Mouse (Mus musculus): ENCODE measurements around the gene Gm43064. TPM values are rescaled to one million over a fixed set of nuclear protein-coding genes. Genes with fewer than 3 reads are reported as not detected.

Gene Gm43064
- 0.24 TPM for polyA plus RNA-seq (2015; fragmentation: Illumina TruSeq; extraction: RNeasy Lipid Tissue Mini Kit (QIAGEN cat#74804); ENCODE audit: low read depth, low replicate concordance)

GRCm38 (mm10) chr3:103808891-103809798 lies at the start of gene Gm43064, which contains the start of the genes Dclre1b and Ap4b1:
TSS of gene Gm43064 (plus strand) at chr3:103809573.
TSS of gene Dclre1b (minus strand) at chr3:103809444.
TSS of gene Ap4b1 (plus strand) at chr3:103809520.

GRCm38 (mm10) chr3:103791230-103792110 lies 17.9 kb upstream of the Gm43064 start, which contains the start of gene Hipk1:
TSS of gene Hipk1 (minus strand) at chr3:103791563.

GRCm38 (mm10) chr3:103832426-103832825 lies 23.1 kb downstream of the Gm43064 start, which contains the start of gene Bcl2l15:
TSS of gene Bcl2l15 (plus strand) at chr3:103832601.

GRCm38 (mm10) chr3:103858881-103859801 lies 49.8 kb downstream of the Gm43064 start, which contains the start of gene Ptpn22:
TSS of gene Ptpn22 (plus strand) at chr3:103859795.

Other genes with a start within 250 kb of the Gm43064 start
- gene Syt6, start 234.3 kb upstream of the Gm43064 start, polyA plus RNA-seq (2015; fragmentation: Illumina TruSeq; extraction: RNeasy Lipid Tissue Mini Kit (QIAGEN cat#74804); ENCODE audit: low read depth, low replicate concordance): 22.0 TPM
- not detected for gene Atg4a-ps, start 163.5 kb upstream of the Gm43064 start, polyA plus RNA-seq (2015; fragmentation: Illumina TruSeq; extraction: RNeasy Lipid Tissue Mini Kit (QIAGEN cat#74804); ENCODE audit: low read depth, low replicate concordance)
- gene Olfml3, start 71.6 kb upstream of the Gm43064 start, polyA plus RNA-seq (2015; fragmentation: Illumina TruSeq; extraction: RNeasy Lipid Tissue Mini Kit (QIAGEN cat#74804); ENCODE audit: low read depth, low replicate concordance): 11.0 TPM
- gene Gm10964, start 70.2 kb upstream of the Gm43064 start, polyA plus RNA-seq (2015; fragmentation: Illumina TruSeq; extraction: RNeasy Lipid Tissue Mini Kit (QIAGEN cat#74804); ENCODE audit: low read depth, low replicate concordance): not detected
- gene Hipk1, start 18.0 kb upstream of the Gm43064 start, polyA plus RNA-seq (2015; fragmentation: Illumina TruSeq; extraction: RNeasy Lipid Tissue Mini Kit (QIAGEN cat#74804); ENCODE audit: low read depth, low replicate concordance): 46.8 TPM
- gene Dclre1b, start 129 bp upstream of the Gm43064 start, polyA plus RNA-seq (2015; fragmentation: Illumina TruSeq; extraction: RNeasy Lipid Tissue Mini Kit (QIAGEN cat#74804); ENCODE audit: low read depth, low replicate concordance): 8.1 TPM
- 15.9 TPM for gene Ap4b1, start 53 bp upstream of the Gm43064 start, polyA plus RNA-seq (2015; fragmentation: Illumina TruSeq; extraction: RNeasy Lipid Tissue Mini Kit (QIAGEN cat#74804); ENCODE audit: low read depth, low replicate concordance)
- gene Bcl2l15, start 23.0 kb downstream of the Gm43064 start, polyA plus RNA-seq (2015; fragmentation: Illumina TruSeq; extraction: RNeasy Lipid Tissue Mini Kit (QIAGEN cat#74804); ENCODE audit: low read depth, low replicate concordance): 1.5 TPM
- 0.79 TPM for gene Ptpn22, start 50.2 kb downstream of the Gm43064 start, polyA plus RNA-seq (2015; fragmentation: Illumina TruSeq; extraction: RNeasy Lipid Tissue Mini Kit (QIAGEN cat#74804); ENCODE audit: low read depth, low replicate concordance)
- gene Rsbn1, start 104.5 kb downstream of the Gm43064 start, polyA plus RNA-seq (2015; fragmentation: Illumina TruSeq; extraction: RNeasy Lipid Tissue Mini Kit (QIAGEN cat#74804); ENCODE audit: low read depth, low replicate concordance): 13.7 TPM
- gene Phtf1, start 158.5 kb downstream of the Gm43064 start, polyA plus RNA-seq (2015; fragmentation: Illumina TruSeq; extraction: RNeasy Lipid Tissue Mini Kit (QIAGEN cat#74804); ENCODE audit: low read depth, low replicate concordance): 36.3 TPM

All from brain, adult 10 weeks (tissue).